Mouse (Mus musculus) kidney, adult 2 months (tissue): Measurements from ENCODE around the gene Grin3a. TPM values are rescaled to one million over a fixed set of nuclear protein-coding genes. Genes with fewer than 3 reads are reported as not detected.

Source experiments
- DNase-seq: peaks from one replicate; pipeline ENCODE4 v3.0.0; 2021
- H3K27ac ChIP-seq: fragments of 200-500 bp; 2 replicates; pipeline ENCODE4 v1.5.1; 2012; ENCODE audit warnings: low read depth, low read length, control low read depth, inconsistent platforms; ENCODE audit not compliant: insufficient read depth
- H3K27me3 ChIP-seq: fragments of 200-500 bp; replicated peaks from 2 replicates; pipeline ENCODE4 v1.6.1; 2012; ENCODE audit warnings: mild to moderate bottlenecking, moderate library complexity, low read length, inconsistent platforms; ENCODE audit not compliant: control insufficient read depth, insufficient read depth
- H3K36me3 ChIP-seq: fragments of 200-500 bp; 2 replicates; pipeline ENCODE4 v1.6.1; 2012; ENCODE audit warnings: mild to moderate bottlenecking, moderate library complexity, low read length, inconsistent platforms; ENCODE audit not compliant: control insufficient read depth, insufficient read depth
- H3K4me1 ChIP-seq: fragments of 200-500 bp; 2 replicates; pipeline ENCODE4 v1.6.1; 2011; ENCODE audit warnings: low read length; ENCODE audit not compliant: control insufficient read depth, insufficient read depth
- H3K4me3 ChIP-seq: fragments of 200-500 bp; 2 replicates; pipeline ENCODE4 v1.5.1; 2011; ENCODE audit warnings: mild to moderate bottlenecking, low read depth, low read length, control low read depth; ENCODE audit not compliant: insufficient read depth
- CTCF ChIP-seq: fragments of 200-500 bp; conservative IDR thresholded peaks from 2 replicates; pipeline ENCODE4 v1.5.1; 2011; ENCODE audit warnings: low read depth, mild to moderate bottlenecking, control low read depth, low read length, moderate library complexity, mixed read lengths; ENCODE audit not compliant: insufficient read depth, insufficient read length
- POLR2A ChIP-seq: fragments of 200-500 bp; IDR thresholded peaks from one replicate; pipeline ENCODE4 v1.6.1; 2011; ENCODE audit warnings: low read depth, low read length, control low read depth
- WGBS: fragments of 180-500 bp; shearing (Covaris S2); methylation state at CpG from one replicate; pipeline ENCODE4 v1.1.7; 2018; 5-methylcytosine and 5-hydroxymethylcytosine counted together
- polyA plus RNA-seq: library from polyadenylated mRNA; depleted of rRNA; stranded (reverse); fragments of >200 nt; gene quantifications from 2 replicates; pipeline ENCODE4 v1.2.3, GENCODE M21; 2012; rRNA removed

Grin3a gene
- polyA plus RNA-seq = 0.14 and 0.20 TPM in 2 replicates

- no peak within 1 kb of the TSS for H3K27ac ChIP-seq
- H3K36me3 ChIP-seq = no peaks in the 10 kb centered on the region
- H3K27me3 ChIP-seq = no peaks in the 10 kb centered on the region
- under 1% methylated on average over 25 of the region's 25 CpGs for WGBS
- DNase-seq = peak; percentile 28
- H3K4me3 ChIP-seq = peak within 1 kb of the TSS; percentile 4
- H3K4me1 ChIP-seq = no peaks in the 10 kb centered on the region
- TF ChIP-seq POLR2A = no peak
- TF ChIP-seq CTCF = no peak; the same call in 1 of the 2 replicates
Measured at GRCm38 (mm10) chr4:49845612-49845985, at the start of gene Grin3a. Grin3a (minus strand) TSS chr4:49845744.

- no peaks in the 10 kb centered on the region for H3K27me3 ChIP-seq
- H3K4me1 ChIP-seq = no peaks in the 10 kb centered on the region
- TF ChIP-seq POLR2A (no peak), CTCF (no peak)
- WGBS = 16% methylated on average over 4 of the region's 4 CpGs
- peak; percentile 52 for DNase-seq
- H3K27ac ChIP-seq = no peak overlapping the region
- no peaks in the 10 kb centered on the region for H3K36me3 ChIP-seq
- H3K4me3 ChIP-seq = no peak overlapping the region
Measured at GRCm38 (mm10) chr4:49891835-49892301, 46.3 kb upstream of the Grin3a start.

GRCm38 (mm10) chr4:49877084-49877483 is 31.5 kb upstream of the Grin3a start:
- Histone ChIP-seq H3K36me3 (no peaks in the 10 kb centered on the region), H3K27me3 (no peaks in the 10 kb centered on the region), H3K4me3 (no peak overlapping the region), H3K27ac (no peak overlapping the region), H3K4me1 (no peaks in the 10 kb centered on the region)
- 46% methylated on average over 3 of the region's 3 CpGs for WGBS
- DNase-seq = no peak
- TF ChIP-seq CTCF (no peak), POLR2A (no peak)

- no peaks in the 10 kb centered on the region for H3K4me1 ChIP-seq
- no peaks in the 10 kb centered on the region for H3K36me3 ChIP-seq
- no peaks in the 10 kb centered on the region for H3K27me3 ChIP-seq
- H3K27ac ChIP-seq = no peak overlapping the region
- no peak overlapping the region for H3K4me3 ChIP-seq
- DNase-seq = no peak
- WGBS = 94% methylated on average over 2 of the region's 2 CpGs
- no peak for TF ChIP-seq POLR2A
Measured at GRCm38 (mm10) chr4:49860611-49861010, 15.1 kb upstream of the Grin3a start.

GRCm38 (mm10) chr4:49844828-49845611 is 524 bp downstream of the Grin3a start:
- no peak overlapping the region for H3K27ac ChIP-seq
- DNase-seq = no peak
- H3K36me3 ChIP-seq = no peaks in the 10 kb centered on the region
- peak overlapping the region; percentile 4 for H3K4me3 ChIP-seq
- TF ChIP-seq CTCF (no peak), POLR2A (no peak)
- H3K4me1 ChIP-seq = no peaks in the 10 kb centered on the region
- 1% methylated on average over 63 of the region's 63 CpGs for WGBS
- H3K27me3 ChIP-seq = no peaks in the 10 kb centered on the region

- Histone ChIP-seq H3K4me3 (peak overlapping the region; percentile 2; the same call in 1 of the 2 replicates), H3K36me3 (no peaks in the 10 kb centered on the region)
- WGBS = 3% methylated on average over 33 of the region's 33 CpGs
Measured at GRCm38 (mm10) chr4:49844274-49844827, 1.2 kb downstream of the Grin3a start.

GRCm38 (mm10) chr4:49843787-49844186 is 1.8 kb downstream of the Grin3a start:
- Histone ChIP-seq H3K4me1 (no peaks in the 10 kb centered on the region), H3K4me3 (no peak overlapping the region), H3K27ac (no peak overlapping the region), H3K36me3 (no peaks in the 10 kb centered on the region), H3K27me3 (no peaks in the 10 kb centered on the region)
- 15% methylated on average over 6 of the region's 6 CpGs for WGBS
- TF ChIP-seq POLR2A (no peak), CTCF (no peak)
- no peak for DNase-seq

More at GRCm38 (mm10) chr4:49844274-49844827, 1.2 kb downstream of the Grin3a start:
- Histone ChIP-seq H3K27ac (no peak overlapping the region), H3K4me1 (no peaks in the 10 kb centered on the region), H3K27me3 (no peaks in the 10 kb centered on the region)
- no peak for TF ChIP-seq CTCF
- no peak for TF ChIP-seq POLR2A
- DNase-seq = no peak
